Mouse (Mus musculus) heart, adult 2 months (tissue): ENCODE measurements around the gene Itpr1. TPM values are rescaled to one million over a fixed set of nuclear protein-coding genes. Genes with fewer than 3 reads are reported as not detected.

Experiments
- DNase-seq, 2 experiments: peaks; one replicate each; pipeline ENCODE4 v3.0.0; 2021
- H3K27ac ChIP-seq: fragments of 200-600 bp; 2 replicates; pipeline ENCODE4 v1.8.1; 2022
- H3K27me3 ChIP-seq: fragments of 200-500 bp; 2 replicates; pipeline ENCODE4 v1.6.1; 2012; ENCODE audit warnings: mild to moderate bottlenecking, low read length, inconsistent platforms, mixed read lengths; ENCODE audit not compliant: control insufficient read depth, insufficient read depth
- H3K36me3 ChIP-seq: fragments of 200-500 bp; 2 replicates; pipeline ENCODE4 v1.6.1; 2012; ENCODE audit warnings: low read length, inconsistent platforms; ENCODE audit not compliant: control insufficient read depth, insufficient read depth
- H3K4me1 ChIP-seq: fragments of 200-500 bp; 2 replicates; pipeline ENCODE4 v1.6.1; 2011; ENCODE audit warnings: low read length; ENCODE audit not compliant: control insufficient read depth, insufficient read depth
- H3K4me3 ChIP-seq: fragments of 200-600 bp; 2 replicates; pipeline ENCODE4 v1.8.1; 2022
- H3K79me2 ChIP-seq: fragments of 200-500 bp; replicated peaks from 2 replicates; pipeline ENCODE4 v1.6.1; 2012; ENCODE audit warnings: mild to moderate bottlenecking, inconsistent platforms, low read length, moderate library complexity, mixed read lengths; ENCODE audit not compliant: control insufficient read depth, insufficient read depth
- H3K9ac ChIP-seq: fragments of 200-500 bp; 2 replicates; pipeline ENCODE4 v1.6.1; 2012; ENCODE audit warnings: low read depth, mild to moderate bottlenecking, control low read depth, inconsistent platforms, low read length, mixed read lengths
- CTCF ChIP-seq: fragments of 200-600 bp; IDR thresholded peaks from 2 replicates; pipeline ENCODE4 v1.8.1; 2022; ENCODE audit warnings: antibody characterized with exemption, mild to moderate bottlenecking, moderate library complexity
- EP300 ChIP-seq: fragments of 200-500 bp; IDR thresholded peaks from 2 replicates; pipeline ENCODE4 v1.6.1; 2011; ENCODE audit warnings: low read depth, low read length, control low read depth; ENCODE audit not compliant: insufficient read depth
- POLR2A ChIP-seq: fragments of 200-500 bp; IDR thresholded peaks from 2 replicates; pipeline ENCODE4 v1.6.1; 2011; ENCODE audit warnings: mild to moderate bottlenecking, low read depth, low read length, control low read depth; ENCODE audit not compliant: insufficient read depth
- WGBS: fragments of 180-500 bp; shearing (Covaris S2); methylation state at CpG from one replicate; pipeline ENCODE4 v1.1.7; 2018; 5-methylcytosine and 5-hydroxymethylcytosine counted together
- intact Hi-C: fragments of 180-260 bp; cut with DNase I; formaldehyde crosslinking; loops from one replicate; pipeline ENCODE4 v1.15.1; 2025
- polyA plus RNA-seq: library from polyadenylated mRNA; depleted of rRNA; stranded (reverse); fragments of >200 nt; gene quantifications from 2 replicates; pipeline ENCODE4 v1.2.3, GENCODE M21; 2012
- total RNA-seq, 2 experiments: library from RNA; stranded (reverse); gene quantifications; 2 replicates each; pipeline ENCODE4 v1.2.3; 2021

Itpr1 gene
- total and polyA plus RNA-seq, 3 experiments: 14.0 to 47.6 (median 37.9) TPM

- Histone ChIP-seq H3K27me3 (no peaks in the 10 kb centered on the region), H3K9ac (no peak overlapping the region), H3K4me3 (no peak overlapping the region), H3K79me2 (peaks cover 2% of the 10 kb centered on the region; the same call in 1 of the 2 replicates), H3K4me1 (peaks cover 12% of the 10 kb centered on the region), H3K36me3 (peaks cover 36% of the 10 kb centered on the region), H3K27ac (no peak overlapping the region; the same call in 1 of the 2 replicates)
- intact Hi-C loops: loop anchor here (5.0 kb wide), 1 partner anchor 124 kb away; no protein-coding TSS in a partner anchor
- 73% methylated on average over 7 of the region's 7 CpGs for WGBS
- DNase-seq: no peak
- TF ChIP-seq POLR2A: no peak
- TF ChIP-seq EP300: no peak
- TF ChIP-seq CTCF: no peak
These were observed 13.3 kb downstream of the Itpr1 start for GRCm38 (mm10) chr6:108226230-108226629.

DNA sequence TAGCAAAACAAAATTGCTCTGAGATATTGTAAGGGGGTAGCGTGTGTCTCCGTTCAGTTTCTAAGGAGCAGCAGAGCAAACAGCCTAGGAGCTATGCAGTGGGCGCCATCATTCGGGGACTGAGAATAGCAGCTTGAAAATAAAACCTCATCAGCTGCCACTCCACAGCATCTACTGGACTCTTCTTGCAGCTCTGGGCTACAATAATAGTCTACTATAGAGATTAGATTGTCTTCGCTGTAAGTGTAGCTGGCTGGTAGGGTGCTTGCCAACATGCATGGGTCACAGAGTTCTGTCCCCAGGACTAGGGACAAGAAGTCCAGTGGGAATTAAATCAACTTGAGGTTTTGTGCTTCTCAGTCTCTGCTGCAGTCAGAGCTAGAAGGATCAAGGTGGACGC, 14.6 kb downstream of the Itpr1 start:
- TF ChIP-seq POLR2A (no peak), EP300 (no peak), CTCF (peak; percentile 27)
- no peaks in the 10 kb centered on the region for H3K27me3 ChIP-seq
- intact Hi-C loops: loop anchor here (5.0 kb wide), 1 partner anchor 125 kb away; no protein-coding TSS in a partner anchor
- H3K79me2 ChIP-seq: peaks cover 2% of the 10 kb centered on the region; the same call in 1 of the 2 replicates
- no peak overlapping the region for H3K4me3 ChIP-seq
- WGBS: 63% methylated on average over 6 of the region's 6 CpGs
- H3K36me3 ChIP-seq: peaks cover 27% of the 10 kb centered on the region
- peaks cover 17% of the 10 kb centered on the region for H3K4me1 ChIP-seq
- DNase-seq: peak; percentile 21 to 32
- H3K9ac ChIP-seq: no peak overlapping the region
- peak overlapping the region; percentile 16; the same call in 1 of the 2 replicates for H3K27ac ChIP-seq

- intact Hi-C loops: loop anchor here (5.0 kb wide), 1 partner anchor 126 kb away; no protein-coding TSS in a partner anchor
- 77% methylated on average over 6 of the region's 6 CpGs for WGBS
- Histone ChIP-seq H3K36me3 (peaks cover 24% of the 10 kb centered on the region), H3K4me1 (peaks cover 21% of the 10 kb centered on the region), H3K27ac (no peak overlapping the region; the same call in 1 of the 2 replicates), H3K27me3 (no peaks in the 10 kb centered on the region), H3K4me3 (no peak overlapping the region), H3K9ac (no peak overlapping the region), H3K79me2 (peaks cover 2% of the 10 kb centered on the region; the same call in 1 of the 2 replicates)
- DNase-seq: peak in 1 of 2 experiments; percentile 10
- TF ChIP-seq CTCF (no peak), POLR2A (no peak), EP300 (no peak)
These were observed 15.2 kb downstream of the Itpr1 start for GRCm38 (mm10) chr6:108228048-108228447.

GRCm38 (mm10) chr6:108228601-108229000, 15.7 kb downstream of the Itpr1 start:
- TF ChIP-seq EP300: no peak
- TF ChIP-seq POLR2A: no peak
- TF ChIP-seq CTCF: no peak
- DNase-seq: peak in 1 of 2 experiments; percentile 12
- Histone ChIP-seq H3K79me2 (peaks cover 2% of the 10 kb centered on the region; the same call in 1 of the 2 replicates), H3K4me3 (no peak overlapping the region), H3K27me3 (no peaks in the 10 kb centered on the region), H3K27ac (no peak overlapping the region), H3K9ac (no peak overlapping the region), H3K4me1 (peaks cover 24% of the 10 kb centered on the region), H3K36me3 (peaks cover 24% of the 10 kb centered on the region)
- 43% methylated on average over 2 of the region's 2 CpGs for WGBS
- intact Hi-C loops: loop anchor here (5.0 kb wide), 1 partner anchor 126 kb away; no protein-coding TSS in a partner anchor

GRCm38 (mm10) chr6:108230608-108231007, 17.7 kb downstream of the Itpr1 start:
- peaks cover 35% of the 10 kb centered on the region for H3K4me1 ChIP-seq

DNA sequence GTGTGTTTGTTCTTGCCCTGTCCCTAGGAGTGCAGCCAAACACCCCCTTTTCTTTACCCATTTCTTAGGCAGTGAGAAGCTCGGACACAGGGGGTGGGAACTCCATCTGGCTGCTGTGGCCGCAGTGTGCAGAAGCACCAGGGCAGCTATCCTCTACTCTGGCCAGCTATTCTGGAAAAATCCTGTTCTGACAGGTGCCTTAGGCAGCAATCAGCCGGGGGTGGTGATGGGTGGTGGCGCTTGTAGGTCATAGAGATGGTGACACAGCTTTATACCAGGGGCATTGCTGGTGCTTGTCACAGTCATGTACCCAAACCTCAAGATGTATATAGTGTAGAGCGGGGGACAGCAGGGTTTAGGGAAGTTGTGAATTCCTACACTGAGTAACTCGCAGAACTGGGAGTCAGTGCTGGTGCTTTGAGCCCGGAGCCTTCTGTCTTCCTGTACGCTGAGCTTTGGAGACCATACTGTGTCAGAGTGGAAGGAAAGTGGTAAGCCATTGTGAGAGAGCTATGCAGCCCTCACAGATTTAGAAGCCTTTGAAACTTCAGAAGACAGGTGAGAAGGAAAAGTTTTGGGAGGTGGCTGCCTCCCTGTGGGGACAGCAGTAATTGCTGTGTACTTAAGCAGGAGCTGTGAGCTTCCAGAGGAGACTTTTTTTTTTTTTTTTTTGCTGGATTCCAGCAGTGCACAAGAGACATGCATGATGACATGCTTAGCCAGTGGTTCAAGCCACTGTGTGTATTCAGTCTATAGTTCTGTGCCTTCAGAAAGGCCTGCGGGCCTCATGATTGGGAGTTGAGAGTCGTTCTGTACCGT, 19.2 kb downstream of the Itpr1 start:
- Histone ChIP-seq H3K4me1 (peaks cover 38% of the 10 kb centered on the region), H3K27me3 (no peaks in the 10 kb centered on the region)
- intact Hi-C loops: loop anchor here (2.0 to 5.0 kb wide), 2 partner anchors 17 to 95 kb away; no protein-coding TSS in a partner anchor

More at GRCm38 (mm10) chr6:108230608-108231007, 17.7 kb downstream of the Itpr1 start:
- DNase-seq: peak in 1 of 2 experiments; percentile 14
- Histone ChIP-seq H3K9ac (no peak overlapping the region), H3K27ac (no peak overlapping the region), H3K27me3 (no peaks in the 10 kb centered on the region), H3K79me2 (peaks cover 2% of the 10 kb centered on the region; the same call in 1 of the 2 replicates), H3K4me3 (no peak overlapping the region), H3K36me3 (peaks cover 18% of the 10 kb centered on the region)
- 72% methylated on average over 3 of the region's 3 CpGs for WGBS
- intact Hi-C loops: loop anchor here (5.0 kb wide), 1 partner anchor 97 kb away; no protein-coding TSS in a partner anchor
- TF ChIP-seq CTCF (no peak), POLR2A (no peak), EP300 (no peak)

More for the DNA sequence above, 19.2 kb downstream of the Itpr1 start:
- 66% methylated on average over 11 of the region's 11 CpGs for WGBS
- TF ChIP-seq EP300: no peak
- TF ChIP-seq POLR2A: no peak
- TF ChIP-seq CTCF: peak; percentile 56
- Histone ChIP-seq H3K4me3 (no peak overlapping the region), H3K36me3 (peaks cover 12% of the 10 kb centered on the region), H3K27ac (peak overlapping the region; percentile 62), H3K79me2 (no peaks in the 10 kb centered on the region), H3K9ac (no peak overlapping the region)
- DNase-seq: no peak
